ENCODE assay signal across 8 mouse cellular contexts in the genomic region with DNA sequence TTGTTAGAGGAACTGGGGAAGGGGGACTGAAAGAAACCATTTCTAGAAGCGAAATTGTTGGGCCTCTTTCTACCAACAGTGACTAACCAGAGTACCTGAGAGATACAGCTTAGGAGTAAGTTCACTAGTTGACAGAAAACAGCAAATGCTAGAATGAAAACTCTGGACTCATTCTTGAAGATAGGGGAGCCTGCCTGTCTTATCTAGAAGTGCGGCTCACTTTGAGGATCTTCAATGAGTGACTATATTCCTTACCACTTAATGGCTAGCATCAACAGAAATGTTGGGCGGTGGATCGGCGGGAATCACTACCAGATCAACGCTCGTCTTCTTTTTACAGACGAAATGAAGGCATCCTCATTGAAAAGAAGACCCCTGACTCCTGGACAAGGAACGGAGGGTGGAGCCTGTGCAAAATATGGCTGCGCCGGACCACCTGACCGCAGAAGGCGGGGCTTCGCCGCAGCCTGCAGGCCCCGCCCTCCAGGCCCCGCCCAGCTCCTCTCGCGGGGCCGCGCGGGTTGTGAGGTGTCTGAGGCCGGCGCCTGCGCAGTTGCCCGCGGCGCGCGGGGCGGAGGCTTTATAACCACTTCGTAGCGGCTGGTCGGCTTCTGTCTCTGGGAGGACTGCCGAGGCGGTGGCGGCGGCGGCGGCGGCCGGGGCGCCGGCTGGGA. TPM values are rescaled to one million over a fixed set of nuclear protein-coding genes. Genes with fewer than 3 reads are reported as not detected.
DNase-seq lines count a peak whose midpoint lies in the region; ATAC-seq and TF ChIP-seq lines count a peak whose summit lies in the region.

No protein-coding gene starts in this region.

- 5% methylated on average over 35 of the region's 44 CpGs for WGBS in hindbrain, postnatal 0 days

- peaks cover 13% of the 10 kb centered on the region; the same call in 1 of the 2 replicates for H3K4me1 ChIP-seq in hindbrain, postnatal 0 days (ENCODE audit: insufficient read depth, low read length)

- peak overlapping the region; percentile 80 for H3K4me3 ChIP-seq in hindbrain, postnatal 0 days (ENCODE audit: low read length)
- H3K4me3 ChIP-seq in left cerebral cortex, adult 2 months = peak overlapping the region; percentile 99

- intact Hi-C loops in left cerebral cortex, adult 2 months (cut with DNase I) = loop anchor here (1.0 to 2.0 kb wide), 2 partner anchors 8 to 65 kb away; no protein-coding TSS in a partner anchor

- peak; percentile 97 for ATAC-seq in hindbrain, postnatal 0 days
- ATAC-seq in megakaryocyte, adult 5-6 weeks (ENCODE audit: poor library complexity, severe bottlenecking) = peak; percentile 77

- no peaks in the 10 kb centered on the region for H3K36me3 ChIP-seq in hindbrain, postnatal 0 days (ENCODE audit: insufficient read depth, low read length)

- peak overlapping the region; percentile 96 for H3K27ac ChIP-seq in hindbrain, postnatal 0 days
- H3K27ac ChIP-seq in left cerebral cortex, adult 2 months = peak overlapping the region; percentile 86

- no peak; the same call in 1 of the 2 replicates for TF ChIP-seq CTCF in hindbrain, postnatal 0 days (IDR thresholded peaks at IDR 0.05; ENCODE audit: low read depth)
- no peak for TF ChIP-seq CTCF in left cerebral cortex, adult 2 months (IDR thresholded peaks at IDR 0.05)

- peak overlapping the region; percentile 93 for H3K9ac ChIP-seq in hindbrain, postnatal 0 days (replicated peaks; ENCODE audit: low read length)

- H3K27me3 ChIP-seq in hindbrain, postnatal 0 days (ENCODE audit: insufficient read depth, low read length) = no peaks in the 10 kb centered on the region

- peak overlapping the region; percentile 98 for H3K4me2 ChIP-seq in hindbrain, postnatal 0 days (ENCODE audit: low read depth, low read length)

- no peaks in the 10 kb centered on the region for H3K9me3 ChIP-seq in hindbrain, postnatal 0 days (ENCODE audit: low read length)

- peak; percentile 95 for DNase-seq in T-cell, adult 2 months (ENCODE audit: low spot score)
- peak; percentile 96 to 98 for DNase-seq in cerebellum, postnatal 36 days
- DNase-seq in gastrocnemius, adult 18-20 months (ENCODE audit: low spot score) = peak; percentile 95
- DNase-seq in hindbrain, postnatal 0 days (ENCODE audit: low spot score) = peak; percentile 99
- peak; percentile 96 to 98 for DNase-seq in left cerebral cortex, adult 2 months (ENCODE audit: extremely low spot score in 1 of 2, low spot score in 2 of 2)
- peak; percentile 93 to 96 for DNase-seq in right cerebral cortex, adult 2 months (ENCODE audit: low spot score in 2 of 2)
- DNase-seq in urinary bladder, postnatal 14 days (ENCODE audit: low spot score) = peak; percentile 96

RNA-seq across cellular contexts. Expression of a gene that starts 0.4 kb away (rescaled TPM):
- total RNA-seq in gastrocnemius, adult 18-20 months (2021) = 10 to 100 TPM; 23.3 to 24.4 TPM
- 141 and 156 TPM in 2 replicates for total RNA-seq in hindbrain, postnatal 0 days (2014; rRNA removed)
- 29.9 and 31.8 TPM in 2 replicates for polyA plus RNA-seq in hindbrain, postnatal 0 days (2015; fragmentation: Nextera tagmentation; extraction: Ambion mirVana)
- 10 to 100 TPM; 52.6 to 57.7 TPM for total RNA-seq in left cerebral cortex, adult 2 months (2021)
- total RNA-seq in megakaryocyte, adult 5-6 weeks (2015) = 20.2 and 24.2 TPM in 2 replicates
- total RNA-seq in megakaryocyte, adult 5-6 weeks (2017) = 52.8 and 56.8 TPM in 2 replicates

RNA-seq across cellular contexts. Expression of a gene that starts 47.7 kb away (rescaled TPM):
- total RNA-seq in gastrocnemius, adult 18-20 months (2021) = not detected
- total RNA-seq in hindbrain, postnatal 0 days (2014; rRNA removed) = not detected in 2 replicates
- polyA plus RNA-seq in hindbrain, postnatal 0 days (2015; fragmentation: Nextera tagmentation; extraction: Ambion mirVana) = 0.19 and 0.39 TPM in 2 replicates
- not detected for total RNA-seq in left cerebral cortex, adult 2 months (2021)
- total RNA-seq in megakaryocyte, adult 5-6 weeks (2015) = not detected in 2 replicates
- total RNA-seq in megakaryocyte, adult 5-6 weeks (2017) = not detected in 2 replicates

Comparison
In these comparisons a context has a peak if more than half of its experiments do, and no peak if none do; other contexts are left out.
1. Peak in every context shown above with its lines: DNase-seq, ATAC-seq, H3K4me3 ChIP-seq and H3K27ac ChIP-seq.